Mouse (Mus musculus) G1E-ER4 (cell line): ENCODE data around the gene Ubtd1. TPM values are rescaled to one million over a fixed set of nuclear protein-coding genes. Genes with fewer than 3 reads are reported as not detected.

Experiments
- GATA1 ChIP-seq: IDR thresholded peaks from one replicate; pipeline ENCODE4 v1.8.0; 2012; ENCODE audit warnings: low read length, inconsistent platforms
- polyA plus RNA-seq: library from polyadenylated mRNA; stranded (reverse); fragments of >175 nt; gene quantifications from 2 replicates; pipeline ENCODE4 v1.2.3, GENCODE M21; 2012

The Ubtd1 gene
- polyA plus RNA-seq, 1 experiment: 2.6 TPM

- TF ChIP-seq GATA1: no peak
These were observed 87.1 kb downstream of the Ubtd1 start for GRCm38 (mm10) chr19:42068441-42069240.

- TF ChIP-seq GATA1: no peak
These were observed 87.6 kb downstream of the Ubtd1 start for GRCm38 (mm10) chr19:42069241-42069525.

GRCm38 (mm10) chr19:42071221-42071620 is 89.7 kb downstream of the Ubtd1 start:
- TF ChIP-seq GATA1: no peak

DNA sequence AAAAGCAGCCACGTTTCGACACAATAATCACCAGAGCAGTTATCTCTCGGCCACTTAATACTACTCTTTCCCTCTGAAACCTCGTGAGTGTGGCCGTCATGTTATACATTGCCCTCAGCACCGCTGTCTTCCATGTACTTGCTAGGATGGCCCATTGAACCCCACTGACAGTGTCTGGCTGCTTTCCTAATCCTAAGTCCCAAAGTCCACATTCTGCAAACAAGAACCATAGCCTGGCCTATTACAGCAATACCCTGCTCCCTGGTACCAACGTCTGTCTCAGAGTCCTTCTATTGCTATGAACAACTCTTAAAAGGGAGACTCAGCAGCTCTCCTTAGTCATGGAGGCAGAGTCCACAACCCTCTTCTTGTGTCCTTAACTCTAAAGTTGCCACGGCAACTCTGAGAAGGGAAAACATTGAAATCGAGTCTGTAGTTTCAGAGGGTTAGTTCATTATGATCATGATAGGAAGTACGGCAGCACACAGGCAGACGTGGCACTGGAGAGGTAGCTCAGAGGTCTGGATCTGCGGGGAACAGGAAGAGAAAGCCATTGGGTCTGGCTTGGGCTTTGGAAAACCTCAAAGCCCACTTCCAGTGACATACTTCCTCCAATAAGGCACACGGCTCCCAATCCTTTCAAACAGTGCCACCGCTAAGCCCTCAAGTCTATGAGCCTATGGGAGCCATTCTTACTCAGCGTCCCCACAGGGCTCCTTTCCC is 90.5 kb downstream of the Ubtd1 start:
- TF ChIP-seq GATA1: no peak

DNA sequence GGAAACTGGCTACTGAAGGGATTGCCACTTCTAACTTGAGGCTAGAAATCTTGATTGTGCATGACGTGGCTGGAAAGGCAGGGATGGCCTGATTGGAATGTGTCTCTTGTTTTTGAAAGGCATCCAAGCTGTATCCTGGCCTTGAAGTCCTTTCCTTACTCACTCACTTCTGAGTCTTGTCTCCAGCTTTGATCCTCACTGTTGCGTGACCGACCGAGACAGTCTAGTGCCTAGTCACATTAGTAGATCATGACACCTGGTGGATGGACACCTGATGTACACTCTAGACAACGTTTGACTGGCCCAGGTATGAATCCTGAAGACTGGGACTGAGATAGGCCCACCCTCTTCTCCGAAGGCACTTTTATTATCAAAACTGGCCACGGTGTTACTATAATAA is 91.2 kb downstream of the Ubtd1 start:
- no peak for TF ChIP-seq GATA1

- TF ChIP-seq GATA1: no peak
These were observed 93.5 kb downstream of the Ubtd1 start for GRCm38 (mm10) chr19:42075051-42075450.

DNA sequence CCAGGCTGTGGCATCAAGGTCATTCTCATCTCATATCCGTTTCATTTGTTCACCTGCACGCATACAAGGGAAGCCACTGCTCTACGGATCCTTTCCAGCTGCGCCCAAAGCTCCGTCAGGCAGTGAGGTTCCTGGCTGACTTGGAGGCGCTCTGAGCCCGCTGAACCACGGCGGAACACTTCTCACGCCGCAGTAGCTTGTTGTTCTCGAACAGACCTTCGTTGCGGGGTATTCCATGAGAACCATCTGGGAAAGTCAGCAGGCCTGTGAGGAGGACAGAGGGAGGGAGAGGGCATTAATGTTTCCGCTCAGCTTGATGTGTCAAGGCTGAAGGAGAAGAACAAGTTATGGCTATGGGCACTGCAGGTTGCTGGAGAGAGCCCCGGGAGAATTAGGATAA is 94.4 kb downstream of the Ubtd1 start:
- no peak for TF ChIP-seq GATA1

DNA sequence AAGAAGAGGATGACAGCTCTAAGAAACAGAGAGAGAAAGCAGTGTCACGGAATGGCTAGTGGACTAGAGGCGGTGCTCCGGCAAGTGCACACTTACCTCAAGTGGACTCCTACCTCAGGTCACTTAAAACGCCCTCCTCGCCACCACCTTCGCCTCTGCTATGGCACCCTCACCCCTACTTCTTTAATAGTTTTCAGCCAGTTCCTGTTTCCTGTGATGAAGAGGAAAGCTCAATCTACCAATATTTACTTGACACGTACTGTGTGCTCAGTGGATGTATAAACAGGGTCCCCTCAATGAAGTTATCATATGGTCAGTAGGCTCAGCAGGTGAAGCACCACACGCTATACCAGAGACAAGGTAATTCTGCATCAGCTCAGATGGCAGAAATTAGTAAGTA is 97.0 kb downstream of the Ubtd1 start:
- TF ChIP-seq GATA1: no peak

GRCm38 (mm10) chr19:42079006-42079405 is 97.4 kb downstream of the Ubtd1 start:
- no peak for TF ChIP-seq GATA1

- TF ChIP-seq GATA1: no peak
These were observed 98.4 kb downstream of the Ubtd1 start for GRCm38 (mm10) chr19:42079950-42080349.

- no peak for TF ChIP-seq GATA1
These were observed 98.9 kb downstream of the Ubtd1 start for GRCm38 (mm10) chr19:42080469-42080868.

Other genes with a start within 250 kb of the Ubtd1 start
- 0.01 and 0.03 TPM in 2 replicates for gene Slit1, start 238.1 kb upstream of the Ubtd1 start, polyA plus RNA-seq
- 8.4 and 13.1 TPM in 2 replicates for gene Arhgap19, start 179.7 kb upstream of the Ubtd1 start, polyA plus RNA-seq
- gene Frat1, start 151.8 kb upstream of the Ubtd1 start, polyA plus RNA-seq: 65.6 and 72.2 TPM in 2 replicates
- gene Frat2, start 133.6 kb upstream of the Ubtd1 start, polyA plus RNA-seq: 59.0 and 72.3 TPM in 2 replicates
- 45.6 and 48.0 TPM in 2 replicates for gene Rrp12, start 85.6 kb upstream of the Ubtd1 start, polyA plus RNA-seq
- gene Pgam1, start 69.8 kb upstream of the Ubtd1 start, polyA plus RNA-seq: 425 and 461 TPM in 2 replicates
- 20.9 and 28.0 TPM in 2 replicates for gene Exosc1, start 48.3 kb upstream of the Ubtd1 start, polyA plus RNA-seq
- 27.4 and 39.9 TPM in 2 replicates for gene Zdhhc16, start 48.3 kb upstream of the Ubtd1 start, polyA plus RNA-seq
- 11.9 and 12.0 TPM in 2 replicates for gene Mms19, start 606 bp upstream of the Ubtd1 start, polyA plus RNA-seq
- not detected in 2 replicates for gene Ankrd2, start 54.2 kb downstream of the Ubtd1 start, polyA plus RNA-seq
- gene Hoga1, start 63.8 kb downstream of the Ubtd1 start, polyA plus RNA-seq: not detected in 2 replicates
- gene 4933411K16Rik, start 70.5 kb downstream of the Ubtd1 start, polyA plus RNA-seq: not detected in 2 replicates
- gene Morn4, start 104.6 kb downstream of the Ubtd1 start, polyA plus RNA-seq: 1.4 and 1.6 TPM in 2 replicates
- gene Pi4k2a, start 108.7 kb downstream of the Ubtd1 start, polyA plus RNA-seq: 17.5 and 18.9 TPM in 2 replicates
- 81.4 and 107 TPM in 2 replicates for gene Avpi1, start 147.3 kb downstream of the Ubtd1 start, polyA plus RNA-seq
- gene Marveld1, start 165.6 kb downstream of the Ubtd1 start, polyA plus RNA-seq: not detected in 2 replicates
- 11.8 and 12.3 TPM in 2 replicates for gene Zfyve27, start 182.2 kb downstream of the Ubtd1 start, polyA plus RNA-seq
- gene Sfrp5, start 220.5 kb downstream of the Ubtd1 start, polyA plus RNA-seq: not detected in 2 replicates